Mouse (Mus musculus): ENCODE measurements around the gene Ugt1a10.

Gene Ugt1a10

DNA sequence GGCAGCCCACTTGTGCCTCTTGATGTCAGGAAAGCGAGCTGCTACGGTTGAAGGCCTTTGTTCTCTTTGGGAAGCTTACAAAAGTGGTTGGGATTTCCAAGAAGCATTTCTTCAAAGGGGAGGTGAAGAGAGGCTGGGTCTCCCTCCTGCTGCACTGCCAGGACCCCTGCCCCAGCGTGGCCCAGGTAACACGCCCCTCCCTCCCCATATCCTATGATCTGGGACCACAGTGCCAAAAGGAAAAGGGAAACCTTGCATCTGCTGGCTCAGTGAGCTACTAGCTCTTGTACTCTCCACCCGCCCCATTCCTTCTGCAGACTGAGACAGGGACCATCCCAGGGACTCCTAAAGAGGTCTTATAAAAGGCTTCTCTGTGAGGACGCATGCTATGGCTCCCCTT is 202.5 kb downstream of the Ugt1a10 start:
- no peak for DNase-seq

- DNase-seq, result no peak
Measured at GRCm38 (mm10) chr1:88258361-88258760, 203.2 kb downstream of the Ugt1a10 start.

DNA sequence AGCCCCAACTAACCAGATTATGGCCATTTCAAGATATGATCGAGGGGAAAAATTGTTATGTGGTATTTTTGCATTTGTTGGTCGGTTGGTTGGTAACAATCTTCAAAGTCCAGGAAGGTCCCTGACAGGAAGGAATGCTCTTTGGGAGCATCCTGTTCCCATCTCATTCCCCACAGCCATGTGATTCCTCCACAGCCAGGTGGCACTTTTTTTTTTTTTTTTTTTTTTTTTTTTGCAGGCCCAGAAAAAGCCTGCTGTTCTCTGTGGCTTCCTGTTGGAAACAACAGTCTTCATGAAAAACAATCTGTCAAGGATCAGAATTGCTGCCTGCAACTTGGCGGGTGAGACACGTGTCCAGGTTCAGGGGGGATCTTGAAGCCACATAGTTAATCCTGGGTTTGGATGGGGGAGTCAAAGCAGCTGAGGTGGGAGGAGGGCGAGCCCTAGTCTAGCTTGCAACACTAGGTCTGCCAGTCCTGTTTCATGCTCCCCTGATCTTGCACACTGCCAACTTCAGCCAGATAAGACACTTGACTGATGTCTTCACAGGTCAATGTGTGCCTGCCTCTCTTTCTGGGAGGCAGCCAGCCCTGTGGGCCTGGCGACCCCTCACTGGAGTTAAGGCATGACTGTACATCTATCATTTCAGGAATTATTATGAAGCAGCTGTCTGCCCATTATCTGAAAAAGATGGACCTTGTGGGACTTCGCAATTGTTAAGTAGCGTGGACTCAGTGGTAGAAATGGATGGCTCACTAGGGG is 203.9 kb downstream of the Ugt1a10 start:
- DNase-seq, result no peak

- no peak for DNase-seq
Measured at GRCm38 (mm10) chr1:88259643-88260024, 204.4 kb downstream of the Ugt1a10 start.

GRCm38 (mm10) chr1:88260114-88260513 is 204.9 kb downstream of the Ugt1a10 start:
- DNase-seq, result peak; percentile 62

DNA sequence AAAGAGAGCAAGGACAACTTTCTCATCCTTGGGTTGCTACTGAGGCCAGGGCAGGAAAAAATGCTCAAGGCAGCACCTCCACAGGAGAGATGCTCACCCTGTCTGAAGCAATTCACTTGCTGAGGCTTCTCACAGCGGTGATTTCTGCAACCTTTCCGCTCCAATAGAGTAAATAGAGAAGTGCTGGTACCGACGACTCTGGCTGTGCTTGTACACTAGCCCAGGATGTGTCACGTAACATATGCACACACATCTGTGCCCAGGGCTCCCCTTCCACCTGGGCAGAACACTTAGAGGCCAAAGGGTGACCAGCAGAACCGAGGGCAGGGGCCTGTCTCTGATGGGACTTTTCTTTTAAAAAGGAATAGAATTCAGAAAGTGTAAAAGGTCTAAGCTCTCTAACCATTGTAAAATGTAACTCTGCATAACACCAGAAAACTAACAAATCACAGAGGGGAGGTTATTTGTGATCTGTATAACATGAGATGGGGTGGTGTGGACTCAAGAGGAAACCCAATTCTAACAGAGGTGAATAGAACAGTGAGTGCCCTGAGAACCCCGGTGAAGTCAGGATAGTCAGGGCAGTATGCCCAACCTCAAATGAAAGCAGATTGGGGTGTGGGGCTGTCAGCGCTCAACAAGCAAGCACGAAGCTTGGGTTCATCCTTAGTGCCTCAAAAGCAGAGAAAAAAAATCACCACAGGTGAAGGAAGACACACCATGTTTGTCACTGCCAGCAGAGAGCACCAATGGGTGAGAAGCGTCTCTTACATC is 205.6 kb downstream of the Ugt1a10 start:
- no peak for DNase-seq

GRCm38 (mm10) chr1:88261706-88262105 is 206.5 kb downstream of the Ugt1a10 start:
- no peak for DNase-seq

GRCm38 (mm10) chr1:88262255-88262654 is 207.1 kb downstream of the Ugt1a10 start:
- DNase-seq, result no peak

DNA sequence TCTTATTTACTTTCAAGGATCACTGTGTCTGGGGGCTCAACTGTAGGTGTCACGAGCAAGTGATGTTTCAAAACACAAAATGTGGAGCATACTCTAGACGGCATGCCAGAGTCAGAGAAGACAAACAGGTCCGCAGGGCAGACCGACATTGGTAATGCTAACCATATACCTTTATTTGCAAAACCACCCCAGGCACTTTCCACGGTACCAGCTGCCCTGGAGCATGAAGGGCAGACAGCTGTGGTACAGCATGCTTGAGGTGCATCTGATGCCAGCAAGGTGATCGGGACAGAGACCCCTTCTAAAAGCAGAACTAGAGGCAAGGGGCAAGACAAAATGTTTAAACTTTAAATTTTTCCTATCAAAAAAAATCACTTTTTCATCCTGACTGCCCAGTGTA is 207.8 kb downstream of the Ugt1a10 start:
- DNase-seq, result no peak

- DNase-seq, result no peak
Measured at GRCm38 (mm10) chr1:88263778-88264177, 208.6 kb downstream of the Ugt1a10 start.

- DNase-seq, result no peak
Measured at GRCm38 (mm10) chr1:88264237-88264868, 209.2 kb downstream of the Ugt1a10 start.

GRCm38 (mm10) chr1:88264869-88265240 is 209.7 kb downstream of the Ugt1a10 start:
- no peak for DNase-seq

- DNase-seq, result no peak
Measured at GRCm38 (mm10) chr1:88266123-88266522, 210.9 kb downstream of the Ugt1a10 start.

DNA sequence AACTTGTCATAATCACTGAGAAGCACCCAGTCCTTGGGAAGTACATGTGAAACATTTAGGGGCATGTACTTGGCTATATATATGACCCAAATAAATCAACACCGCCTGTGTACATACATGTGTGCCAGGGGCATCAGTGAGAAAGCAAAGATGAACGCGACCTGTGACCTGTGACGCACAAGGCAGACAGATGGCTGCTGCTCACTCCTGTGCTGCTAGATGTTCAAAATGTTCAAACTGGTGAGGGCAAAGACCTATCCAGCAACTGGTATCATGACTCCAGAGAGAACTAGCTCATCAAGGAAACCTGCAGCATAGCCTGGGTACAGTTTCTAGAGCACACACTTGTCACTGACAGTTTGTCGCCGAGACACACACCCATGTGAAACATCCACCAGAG is 212.3 kb downstream of the Ugt1a10 start:
- no peak for DNase-seq

- DNase-seq, result no peak
Measured at GRCm38 (mm10) chr1:88268070-88268469, 212.9 kb downstream of the Ugt1a10 start.

All from kidney, adult 18-20 months (tissue).